ENCODE assay signal across 9 mouse cellular contexts in the genomic region with DNA sequence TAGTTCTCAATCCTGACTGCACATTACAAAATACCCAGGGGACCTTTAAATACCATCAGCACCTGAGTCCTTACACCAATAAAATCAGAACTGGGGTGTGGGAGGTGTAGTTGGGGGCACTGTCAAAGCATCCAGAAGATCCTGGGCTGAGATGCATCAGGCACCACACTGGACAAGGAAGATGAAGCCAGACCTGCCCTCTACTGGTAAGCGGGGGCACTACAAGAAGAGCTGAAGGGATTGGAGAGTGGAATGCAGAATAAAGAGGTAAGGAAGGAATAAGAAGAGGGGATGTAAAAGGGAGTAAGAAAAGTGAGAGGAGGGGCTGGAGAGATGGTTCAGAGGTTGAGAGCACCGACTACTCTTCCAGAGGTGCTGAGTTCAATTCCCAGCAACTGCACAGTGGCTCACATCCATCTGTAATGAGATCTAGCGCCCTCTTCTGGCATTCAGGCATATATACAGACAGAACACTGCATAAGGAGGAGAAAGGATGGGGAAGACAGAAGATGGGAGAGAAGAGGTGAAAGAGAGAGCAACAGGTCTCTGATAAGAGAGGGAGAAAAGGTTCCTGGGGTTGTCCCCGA.
DNase-seq lines count a peak whose midpoint lies in the region; ATAC-seq and TF ChIP-seq lines count a peak whose summit lies in the region.
"Had no signal": no experiment of that assay in that cellular context is flagged by ENCODE, and none has a peak within 500 bp of the region (broad histone marks: within the 10 kb centered on the region; RNA-seq: fewer than 3 reads in every experiment).

No protein-coding gene starts in this region.

- H3K27ac ChIP-seq in spleen, adult 2 months (ENCODE audit: insufficient read depth, low read length): no peak overlapping the region
- H3K27ac ChIP-seq: heart, embryonic 15.5 days had no signal

- TF ChIP-seq POLR2A in spleen, adult 2 months (IDR thresholded peaks at IDR 0.05; ENCODE audit: low read depth, low read length): no peak

- H3K27me3 ChIP-seq in spleen, adult 2 months (ENCODE audit: control insufficient read depth, insufficient read depth, low read length): no peaks in the 10 kb centered on the region

- no peak for ATAC-seq in CD4-positive, CD25-positive, alpha-beta regulatory T cell, adult 4 months

- DNase-seq in CD4-positive, CD25-positive, alpha-beta regulatory T cell, adult 2 months (ENCODE audit: low read depth, low spot score): peak; percentile 24
- DNase-seq in spleen, adult 2 months (ENCODE audit: low read depth in 1 of 2, low spot score in 2 of 2): peak in 1 of 2 experiments; percentile 41
- no peak for DNase-seq in spleen, adult 12 weeks (ENCODE audit: low spot score)
- DNase-seq in embryo, embryonic 11 days: peak; percentile 58
- DNase-seq in kidney, adult 8-10 months: peak; percentile 19 to 65
- peak; percentile 63 for DNase-seq in lung, postnatal 10 days
- DNase-seq in right cerebral cortex, adult 18-20 months: peak; percentile 53

- TF ChIP-seq CTCF in spleen, adult 2 months (IDR thresholded peaks at IDR 0.05; ENCODE audit: extremely low read depth, insufficient read depth, insufficient read length, insufficient replicate concordance): peak; percentile 48; the same call in 1 of the 2 replicates

- H3K36me3 ChIP-seq in spleen, adult 2 months (ENCODE audit: control insufficient read depth, insufficient read depth, low read length): no peaks in the 10 kb centered on the region
- H3K36me3 ChIP-seq: heart, embryonic 15.5 days had no signal

- H3K4me1 ChIP-seq in spleen, adult 2 months (ENCODE audit: control insufficient read depth, insufficient read depth, insufficient read length): no peaks in the 10 kb centered on the region
- H3K4me1 ChIP-seq: heart, embryonic 15.5 days had no signal

- no peak overlapping the region for H3K4me3 ChIP-seq in spleen, adult 2 months (ENCODE audit: extremely low read depth, insufficient read depth, insufficient read length)
- H3K4me3 ChIP-seq: heart, embryonic 15.5 days had no signal

- WGBS in spleen, adult 2 months: 39% methylated on average over 4 of the region's 4 CpGs
